Mouse (Mus musculus) adipose tissue, adult 10 weeks (tissue): Measurements from ENCODE around the gene Olfr1031. TPM values are rescaled to one million over a fixed set of nuclear protein-coding genes. Genes with fewer than 3 reads are reported as not detected.

Experiments
- polyA plus RNA-seq: library from polyadenylated mRNA; stranded (reverse); fragments of 350-450 nt; fragmentation: Illumina TruSeq; extraction: RNeasy Lipid Tissue Mini Kit (QIAGEN cat#74804); gene quantifications from one replicate; pipeline ENCODE4 v1.2.3, GENCODE M21; 2014; ENCODE audit warnings: low read depth, low replicate concordance

Olfr1031 gene
- polyA plus RNA-seq, result not detected

GRCm38 (mm10) chr2:85990004-85990403, at the start of gene Olfr1031:
Olfr1031 (plus strand) TSS chr2:85990304.

DNA sequence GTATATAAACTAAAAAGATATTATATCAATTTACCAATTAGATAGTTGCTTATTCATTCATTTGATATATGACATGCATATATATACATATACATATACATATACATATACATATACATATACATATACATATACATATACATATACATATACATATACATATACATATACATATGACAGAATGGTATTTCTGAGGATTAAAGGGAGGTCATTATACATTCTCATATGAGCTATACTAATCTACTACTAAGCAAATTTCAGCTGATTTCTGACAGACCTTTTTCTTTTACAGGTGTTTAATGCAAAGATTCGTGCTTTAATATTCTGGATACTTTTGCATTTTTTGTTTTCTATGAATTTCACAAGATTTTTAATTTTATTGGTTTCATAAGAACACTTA, 40.0 kb upstream of the Olfr1031 start, which contains the start of gene Olfr1028:
Gene Olfr1028 (plus strand): TSS at position 301 of the 400 bp plus-strand sequence.

DNA sequence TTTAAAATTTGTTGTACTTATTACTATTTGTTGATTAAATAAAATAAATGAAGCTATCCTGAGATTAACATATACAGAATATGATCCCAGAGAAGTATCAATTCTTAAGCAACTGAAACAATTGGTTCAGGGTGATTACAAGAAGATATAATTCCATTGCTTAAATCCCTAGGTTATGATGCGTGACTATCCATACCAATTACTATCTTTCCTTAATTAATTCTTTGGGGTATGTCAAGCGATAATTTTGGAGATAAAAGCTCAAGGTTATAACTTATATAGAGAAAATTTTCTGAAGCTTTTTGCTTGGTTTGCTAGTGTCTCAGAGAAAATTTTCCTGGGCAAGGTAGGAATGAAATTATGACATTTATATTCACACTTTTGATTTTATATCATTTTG, 16.5 kb upstream of the Olfr1031 start, which contains the start of gene Olfr1029:
Gene Olfr1029 (plus strand): TSS at position 301 of the 400 bp plus-strand sequence.

GRCm38 (mm10) chr2:85978976-85979375, 11.1 kb upstream of the Olfr1031 start, which contains the start of gene Olfr1030:
Olfr1030 (plus strand) TSS chr2:85979276.

GRCm38 (mm10) chr2:86005240-86005639, 15.1 kb downstream of the Olfr1031 start, which contains the start of gene Olfr1032:
Olfr1032 (plus strand) TSS chr2:86005540.

GRCm38 (mm10) chr2:86020406-86020805, 30.3 kb downstream of the Olfr1031 start, which contains the start of gene Olfr1033:
Olfr1033 (plus strand) TSS chr2:86020633.

Other genes starting within 250 kb of the Olfr1031 start
- gene Olfr1012, start 227.5 kb upstream of the Olfr1031 start, polyA plus RNA-seq, result not detected
- not detected for gene Olfr1013, start 223.2 kb upstream of the Olfr1031 start, polyA plus RNA-seq
- gene Olfr1014, start 217.6 kb upstream of the Olfr1031 start, polyA plus RNA-seq, result not detected
- not detected for gene Olfr1015, start 208.3 kb upstream of the Olfr1031 start, polyA plus RNA-seq
- not detected for gene Olfr1016, start 187.8 kb upstream of the Olfr1031 start, polyA plus RNA-seq
- not detected for gene Olfr1018, start 171.8 kb upstream of the Olfr1031 start, polyA plus RNA-seq
- gene Olfr1019, start 144.8 kb upstream of the Olfr1031 start, polyA plus RNA-seq, result not detected
- gene Olfr1020, start 143.3 kb upstream of the Olfr1031 start, polyA plus RNA-seq, result not detected
- gene Olfr1022, start 121.7 kb upstream of the Olfr1031 start, polyA plus RNA-seq, result not detected
- gene Olfr1023, start 104.7 kb upstream of the Olfr1031 start, polyA plus RNA-seq, result not detected
- gene Olfr1024, start 85.3 kb upstream of the Olfr1031 start, polyA plus RNA-seq, result not detected
- gene Olfr1025-ps1, start 75.1 kb upstream of the Olfr1031 start, polyA plus RNA-seq, result not detected
- gene Olfr1026, start 68.7 kb upstream of the Olfr1031 start, polyA plus RNA-seq, result not detected
- gene Olfr1028, start 39.9 kb upstream of the Olfr1031 start, polyA plus RNA-seq, result not detected
- not detected for gene Olfr1029, start 16.4 kb upstream of the Olfr1031 start, polyA plus RNA-seq
- not detected for gene Olfr1030, start 11.0 kb upstream of the Olfr1031 start, polyA plus RNA-seq
- not detected for gene Olfr1032, start 15.2 kb downstream of the Olfr1031 start, polyA plus RNA-seq
- 8.5 TPM for gene Olfr1033, start 30.3 kb downstream of the Olfr1031 start, polyA plus RNA-seq
- gene Olfr1034, start 55.6 kb downstream of the Olfr1031 start, polyA plus RNA-seq, result 0.53 TPM
- not detected for gene Olfr1036, start 83.7 kb downstream of the Olfr1031 start, polyA plus RNA-seq
- not detected for gene Olfr1037, start 97.1 kb downstream of the Olfr1031 start, polyA plus RNA-seq
- not detected for gene Olfr1039, start 145.6 kb downstream of the Olfr1031 start, polyA plus RNA-seq
- not detected for gene Olfr1040, start 156.4 kb downstream of the Olfr1031 start, polyA plus RNA-seq
- not detected for gene Olfr1042, start 171.5 kb downstream of the Olfr1031 start, polyA plus RNA-seq
- gene Olfr1043, start 177.2 kb downstream of the Olfr1031 start, polyA plus RNA-seq, result not detected
- not detected for gene Olfr1044, start 187.5 kb downstream of the Olfr1031 start, polyA plus RNA-seq
- gene Olfr52, start 195.4 kb downstream of the Olfr1031 start, polyA plus RNA-seq, result not detected
- gene Olfr1045, start 212.7 kb downstream of the Olfr1031 start, polyA plus RNA-seq, result not detected
- not detected for gene Olfr1046, start 229.0 kb downstream of the Olfr1031 start, polyA plus RNA-seq
- not detected for gene Olfr1047, start 241.1 kb downstream of the Olfr1031 start, polyA plus RNA-seq
- gene Olfr1048, start 250.0 kb downstream of the Olfr1031 start, polyA plus RNA-seq, result not detected